ENCODE assay signal across 8 mouse cellular contexts in the genomic region with DNA sequence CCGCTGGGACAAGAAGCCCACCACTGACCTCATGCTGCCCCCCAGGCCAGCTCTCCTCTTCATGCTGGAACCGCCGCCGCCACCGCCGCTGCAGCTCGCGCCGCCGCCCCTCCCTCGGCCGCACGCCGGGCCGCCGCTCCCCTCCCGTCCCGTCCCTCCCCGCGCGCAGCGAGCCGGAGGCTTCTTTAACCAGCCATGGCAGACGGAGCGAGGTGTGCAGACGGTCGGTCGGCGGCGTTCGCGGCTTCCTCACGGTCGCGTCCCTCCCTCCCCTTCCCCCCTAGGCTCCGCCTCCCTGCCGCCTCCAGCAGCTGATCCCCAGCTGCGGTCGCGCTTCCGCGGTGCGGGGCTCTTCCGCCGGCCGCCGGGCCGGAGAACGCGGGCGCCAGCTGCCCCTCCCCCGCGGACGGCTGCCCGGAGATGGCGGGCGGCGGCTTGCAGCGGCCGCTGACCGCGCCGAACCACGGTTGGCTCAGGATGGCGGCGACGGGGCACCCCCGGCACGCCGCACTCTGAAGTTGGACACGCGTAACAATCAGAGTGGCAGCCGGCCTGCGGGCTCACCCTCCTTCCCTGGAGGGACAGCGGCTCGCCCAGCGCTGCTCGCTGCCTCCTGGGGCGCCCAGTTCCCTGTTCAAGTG. TPM values are rescaled to one million over a fixed set of nuclear protein-coding genes. Genes with fewer than 3 reads are reported as not detected.
DNase-seq lines count a peak whose midpoint lies in the region; ATAC-seq and TF ChIP-seq lines count a peak whose summit lies in the region.

Gene Dcaf5 (minus strand): TSS at position 266 of the 641 bp plus-strand sequence.

- peak; percentile 93 for ATAC-seq in erythroblast, adult 5-6 weeks (replicated peaks; ENCODE audit: low FRiP score, poor library complexity, severe bottlenecking)
- peak; percentile 69 for ATAC-seq in kidney, embryonic 15.5 days (replicated peaks; ENCODE audit: low FRiP score)
- peak; percentile 62 for ATAC-seq in limb, embryonic 15.5 days (ENCODE audit: insufficient number of reproducible peaks, low FRiP score, low TSS enrichment, low read depth)
- peak; percentile 67 for ATAC-seq in midbrain, postnatal 0 days (ENCODE audit: low FRiP score)

- DNase-seq in B cell, adult 2 months: peak; percentile 69 to 71
- peak; percentile 96 for DNase-seq in brain, adult 2 months (ENCODE audit: low read depth, low spot score)
- peak; percentile 89 for DNase-seq in heart, embryonic 10.5 days (ENCODE audit: low spot score)
- DNase-seq in midbrain, postnatal 0 days (ENCODE audit: low spot score): peak; percentile 80
- peak; percentile 60 to 66 for DNase-seq in spleen, postnatal 14 days (ENCODE audit: low spot score in 2 of 2)

- H3K4me1 ChIP-seq in heart, embryonic 10.5 days: peaks cover 19% of the 10 kb centered on the region
- H3K4me1 ChIP-seq in kidney, embryonic 15.5 days: peaks cover 20% of the 10 kb centered on the region
- H3K4me1 ChIP-seq in limb, embryonic 15.5 days: peaks cover 15% of the 10 kb centered on the region; the same call in 1 of the 2 replicates
- 0 out of 2 replicates have a peak, but pooled peaks cover 4% of the 10 kb centered on the region for H3K4me1 ChIP-seq in midbrain, postnatal 0 days (ENCODE audit: insufficient read depth, low read length)

- no peaks in the 10 kb centered on the region for H3K9me3 ChIP-seq in heart, embryonic 10.5 days
- H3K9me3 ChIP-seq in kidney, embryonic 15.5 days (replicated peaks): no peaks in the 10 kb centered on the region
- H3K9me3 ChIP-seq in limb, embryonic 15.5 days: no peaks in the 10 kb centered on the region
- H3K9me3 ChIP-seq in midbrain, postnatal 0 days (ENCODE audit: low read length): no peaks in the 10 kb centered on the region

- TF ChIP-seq CTCF in midbrain, postnatal 0 days (IDR thresholded peaks at IDR 0.05): no peak

- H3K27ac ChIP-seq in heart, embryonic 10.5 days: peak within 1 kb of the TSS; percentile 97
- peak within 1 kb of the TSS; percentile 98 for H3K27ac ChIP-seq in kidney, embryonic 15.5 days
- peak within 1 kb of the TSS; percentile 96 for H3K27ac ChIP-seq in limb, embryonic 15.5 days
- peak within 1 kb of the TSS; percentile 97 for H3K27ac ChIP-seq in midbrain, postnatal 0 days (ENCODE audit: low read depth, low read length)

- H3K4me2 ChIP-seq in kidney, embryonic 15.5 days: peak within 1 kb of the TSS; percentile 82
- H3K4me2 ChIP-seq in limb, embryonic 15.5 days: peak within 1 kb of the TSS; percentile 77
- H3K4me2 ChIP-seq in midbrain, postnatal 0 days (ENCODE audit: low read depth, low read length, poor library complexity, severe bottlenecking): peak within 1 kb of the TSS; percentile 71

- H3K36me3 ChIP-seq in heart, embryonic 10.5 days: no peaks in the 10 kb centered on the region
- H3K36me3 ChIP-seq in kidney, embryonic 15.5 days: peaks cover 5% of the 10 kb centered on the region
- H3K36me3 ChIP-seq in limb, embryonic 15.5 days: no peaks in the 10 kb centered on the region
- no peaks in the 10 kb centered on the region for H3K36me3 ChIP-seq in midbrain, postnatal 0 days (ENCODE audit: insufficient read depth, low read length)

- 1% methylated on average over 79 of the region's 79 CpGs for WGBS in heart, embryonic 10.5 days
- WGBS in kidney, embryonic 15.5 days: under 1% methylated on average over 65 of the region's 79 CpGs
- under 1% methylated on average over 77 of the region's 79 CpGs for WGBS in limb, embryonic 15.5 days
- 2% methylated on average over 57 of the region's 79 CpGs for WGBS in midbrain, postnatal 0 days

- no peaks in the 10 kb centered on the region for H3K27me3 ChIP-seq in heart, embryonic 10.5 days (ENCODE audit: insufficient read depth, poor library complexity, severe bottlenecking)
- no peaks in the 10 kb centered on the region for H3K27me3 ChIP-seq in kidney, embryonic 15.5 days
- no peaks in the 10 kb centered on the region for H3K27me3 ChIP-seq in limb, embryonic 15.5 days
- H3K27me3 ChIP-seq in midbrain, postnatal 0 days (ENCODE audit: insufficient read depth, low read length): no peaks in the 10 kb centered on the region

- H3K4me3 ChIP-seq in heart, embryonic 10.5 days: peak within 1 kb of the TSS; percentile 98
- H3K4me3 ChIP-seq in kidney, embryonic 15.5 days (replicated peaks): peak within 1 kb of the TSS; percentile 76
- peak within 1 kb of the TSS; percentile 85 for H3K4me3 ChIP-seq in limb, embryonic 15.5 days
- peak within 1 kb of the TSS; percentile 93 for H3K4me3 ChIP-seq in midbrain, postnatal 0 days (ENCODE audit: low read depth, low read length)

- H3K9ac ChIP-seq in kidney, embryonic 15.5 days: peak within 1 kb of the TSS; percentile 88
- H3K9ac ChIP-seq in limb, embryonic 15.5 days: peak within 1 kb of the TSS; percentile 84
- H3K9ac ChIP-seq in midbrain, postnatal 0 days (replicated peaks; ENCODE audit: low read length, poor library complexity, severe bottlenecking): peak within 1 kb of the TSS; percentile 96

RNA-seq across cellular contexts. Expression of gene Dcaf5, which starts in this region (rescaled TPM):
- total RNA-seq in erythroblast, adult 5-6 weeks (2015; ENCODE audit: low replicate concordance): 0.19 and 1.9 TPM in 2 replicates
- 4.3 TPM in 2 replicates for total RNA-seq in erythroblast, adult 5-6 weeks (2017; ENCODE audit: low replicate concordance)
- polyA plus RNA-seq in heart, embryonic 10.5 days (2016; fragmentation: Nextera tagmentation; extraction: Ambion mirVana): 8.5 and 9.9 TPM in 2 replicates
- 11.3 and 12.3 TPM in 2 replicates for polyA plus RNA-seq in kidney, embryonic 15.5 days (2015; fragmentation: Nextera tagmentation; extraction: Ambion mirVana)
- polyA plus RNA-seq in limb, embryonic 15.5 days (2015; fragmentation: Nextera tagmentation; extraction: Ambion mirVana): 12.6 and 15.4 TPM in 2 replicates
- total RNA-seq in midbrain, postnatal 0 days (2014; rRNA removed): 71.6 and 97.6 TPM in 2 replicates
- polyA plus RNA-seq in midbrain, postnatal 0 days (2015; fragmentation: Nextera tagmentation; extraction: Ambion mirVana): 17.6 and 19.4 TPM in 2 replicates

Comparison
In these comparisons a context has a peak if more than half of its experiments do, and no peak if none do; other contexts are left out.
1. Peak in every context shown above with its lines: DNase-seq, ATAC-seq, H3K4me3 ChIP-seq and H3K27ac ChIP-seq.
2. RNA of gene Dcaf5 (total RNA-seq): 71.6 to 97.6 TPM in midbrain, postnatal 0 days; 0.19 to 4.3 TPM in erythroblast, adult 5-6 weeks; every median in the first group is over 10 times any median in the second.